Mouse (Mus musculus): ENCODE data around the gene Glis2. TPM values are rescaled to one million over a fixed set of nuclear protein-coding genes. Genes with fewer than 3 reads are reported as not detected.

Gene Glis2
- polyA plus RNA-seq, 1 experiment from 2014 or later = 19.4 TPM

DNA sequence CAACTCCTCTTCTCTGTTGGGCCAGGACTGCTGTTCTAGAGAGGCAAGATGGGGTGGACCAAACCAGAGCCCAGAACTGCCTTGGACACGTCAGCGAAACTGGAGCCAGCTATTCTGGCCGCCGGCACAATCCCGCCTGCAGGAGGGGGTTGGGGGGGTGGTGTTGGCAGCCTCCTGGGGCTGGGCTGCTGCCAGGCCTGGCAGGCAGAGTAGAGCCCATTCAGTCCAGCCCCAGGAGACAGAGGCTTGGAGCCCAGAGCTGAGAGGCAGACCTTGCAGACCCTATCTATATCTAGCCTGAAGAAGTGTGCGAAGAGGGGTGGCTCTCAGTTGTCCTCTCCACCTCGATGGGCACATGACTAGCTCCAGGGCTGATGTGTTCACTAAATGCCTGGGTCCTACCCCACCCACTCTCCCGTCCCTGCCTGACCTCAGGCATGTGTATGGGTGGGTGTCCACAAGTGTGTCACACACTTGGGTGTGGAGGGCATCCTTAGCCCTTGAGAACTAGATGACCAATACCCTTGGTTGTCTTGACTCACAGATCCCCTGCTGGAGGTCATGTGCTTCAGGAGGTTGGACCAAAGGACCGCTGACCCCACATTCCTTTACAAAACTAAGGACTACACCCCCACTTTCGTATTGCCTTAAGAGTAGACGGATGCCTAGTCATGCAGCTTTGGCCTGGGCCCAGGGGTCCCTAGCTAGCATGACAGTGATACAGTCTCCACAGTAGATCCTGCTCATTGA, 49.3 kb downstream of the Glis2 start:
- Histone ChIP-seq H3K36me3 (ENCODE audit: poor library complexity, severe bottlenecking) (0 out of 2 replicates have a peak, but pooled peaks cover 7% of the 10 kb centered on the region), H3K27me3 (no peaks in the 10 kb centered on the region), H3K27ac (no peak overlapping the region), H3K9ac (0 out of 2 replicates have a peak overlapping the region, but pooled peaks have one; percentile 7), H3K4me1 (peaks cover 53% of the 10 kb centered on the region), H3K9me3 (replicated peaks) (no peaks in the 10 kb centered on the region), H3K4me2 (peak overlapping the region; percentile 4; the same call in 1 of the 2 replicates), H3K4me3 (no peak overlapping the region)
- ATAC-seq = peak; percentile 75
- WGBS = 57% methylated on average over 11 of the region's 11 CpGs

DNA sequence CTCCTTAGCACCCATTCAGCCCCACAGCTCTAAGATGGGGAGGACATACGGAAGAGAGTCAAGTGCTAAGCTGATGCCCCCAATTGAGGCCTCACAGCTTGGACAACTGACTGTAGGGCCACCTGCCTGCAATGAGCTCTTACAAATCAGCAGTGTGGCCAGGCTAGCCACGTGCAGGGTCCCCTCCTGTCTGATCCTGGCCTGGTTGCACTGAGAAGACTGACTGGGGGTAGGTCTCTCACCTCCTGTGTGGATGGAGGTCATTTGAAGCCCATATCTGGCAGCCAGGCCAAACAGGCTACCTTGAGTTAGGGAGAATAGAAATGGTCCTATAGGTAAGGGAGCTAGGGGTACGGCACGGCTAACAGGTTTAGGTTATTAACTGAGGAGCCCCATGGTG, 51.4 kb downstream of the Glis2 start:
- Histone ChIP-seq H3K9me3 (replicated peaks) (no peaks in the 10 kb centered on the region), H3K36me3 (ENCODE audit: poor library complexity, severe bottlenecking) (peaks cover 16% of the 10 kb centered on the region; the same call in 1 of the 2 replicates), H3K4me1 (peaks cover 37% of the 10 kb centered on the region), H3K4me3 (no peak overlapping the region), H3K9ac (no peak overlapping the region), H3K27ac (no peak overlapping the region), H3K4me2 (no peak overlapping the region), H3K27me3 (no peaks in the 10 kb centered on the region)
- no peak for ATAC-seq
- WGBS = 83% methylated on average over 4 of the region's 4 CpGs

DNA sequence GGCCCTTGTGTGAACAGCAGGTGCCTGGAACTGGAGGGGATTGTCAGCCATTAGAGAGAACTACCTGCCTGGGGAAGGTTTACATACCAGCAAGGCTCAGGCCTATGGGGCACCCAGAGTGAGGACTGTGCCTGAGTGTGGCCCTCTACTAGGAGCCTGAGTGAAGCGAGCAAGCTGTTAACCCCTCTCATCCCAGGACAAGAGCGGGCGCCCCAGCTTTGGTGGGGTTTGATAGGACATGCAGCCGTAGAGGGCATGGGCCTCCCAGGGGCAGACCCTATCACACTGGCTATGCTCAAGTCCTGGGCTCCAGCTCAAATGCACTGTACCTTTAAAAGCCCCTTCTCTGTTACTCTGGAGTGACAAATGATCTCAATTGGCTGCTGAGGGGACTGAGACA, 52.3 kb downstream of the Glis2 start:
- Histone ChIP-seq H3K9me3 (replicated peaks) (no peaks in the 10 kb centered on the region), H3K36me3 (ENCODE audit: poor library complexity, severe bottlenecking) (peaks cover 25% of the 10 kb centered on the region; the same call in 1 of the 2 replicates), H3K9ac (no peak overlapping the region), H3K27ac (no peak overlapping the region), H3K4me3 (no peak overlapping the region), H3K27me3 (no peaks in the 10 kb centered on the region), H3K4me2 (no peak overlapping the region), H3K4me1 (peaks cover 33% of the 10 kb centered on the region)
- ATAC-seq = no peak
- WGBS = 76% methylated on average over 4 of the region's 4 CpGs

DNA sequence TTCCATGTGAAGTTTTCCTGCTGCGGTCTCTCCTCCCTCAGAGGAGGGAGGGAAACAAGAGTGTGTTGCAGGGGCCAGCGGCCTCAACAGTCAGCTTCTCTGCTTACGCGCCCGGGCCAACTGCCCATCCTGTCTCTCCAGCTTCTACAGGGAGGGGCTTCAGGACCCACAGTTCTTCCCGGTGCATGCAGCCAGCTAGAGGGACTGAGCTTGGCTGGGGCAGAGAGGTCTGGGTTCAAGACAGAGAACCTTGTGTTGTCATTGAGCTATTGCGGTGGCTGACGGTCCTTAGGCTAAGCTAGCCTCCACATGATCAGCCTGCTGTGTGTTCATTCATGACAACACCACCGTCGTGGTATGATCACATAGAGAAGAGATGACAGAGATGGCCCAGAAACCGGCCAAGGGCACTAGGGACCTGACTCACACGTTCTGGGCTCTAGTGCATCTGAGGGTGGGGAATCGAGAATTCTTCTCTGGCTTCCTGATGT, 53.2 kb downstream of the Glis2 start:
- H3K36me3 ChIP-seq (ENCODE audit: poor library complexity, severe bottlenecking) = peaks cover 33% of the 10 kb centered on the region; the same call in 1 of the 2 replicates
- H3K27ac ChIP-seq = no peak overlapping the region
- peaks cover 29% of the 10 kb centered on the region for H3K4me1 ChIP-seq
- no peaks in the 10 kb centered on the region for H3K9me3 ChIP-seq (replicated peaks)
- 83% methylated on average over 13 of the region's 13 CpGs for WGBS
- no peak overlapping the region for H3K4me2 ChIP-seq
- H3K27me3 ChIP-seq = no peaks in the 10 kb centered on the region
- H3K4me3 ChIP-seq = no peak overlapping the region
- H3K9ac ChIP-seq = peak overlapping the region; percentile 3; the same call in 1 of the 2 replicates
- no peak for ATAC-seq

DNA sequence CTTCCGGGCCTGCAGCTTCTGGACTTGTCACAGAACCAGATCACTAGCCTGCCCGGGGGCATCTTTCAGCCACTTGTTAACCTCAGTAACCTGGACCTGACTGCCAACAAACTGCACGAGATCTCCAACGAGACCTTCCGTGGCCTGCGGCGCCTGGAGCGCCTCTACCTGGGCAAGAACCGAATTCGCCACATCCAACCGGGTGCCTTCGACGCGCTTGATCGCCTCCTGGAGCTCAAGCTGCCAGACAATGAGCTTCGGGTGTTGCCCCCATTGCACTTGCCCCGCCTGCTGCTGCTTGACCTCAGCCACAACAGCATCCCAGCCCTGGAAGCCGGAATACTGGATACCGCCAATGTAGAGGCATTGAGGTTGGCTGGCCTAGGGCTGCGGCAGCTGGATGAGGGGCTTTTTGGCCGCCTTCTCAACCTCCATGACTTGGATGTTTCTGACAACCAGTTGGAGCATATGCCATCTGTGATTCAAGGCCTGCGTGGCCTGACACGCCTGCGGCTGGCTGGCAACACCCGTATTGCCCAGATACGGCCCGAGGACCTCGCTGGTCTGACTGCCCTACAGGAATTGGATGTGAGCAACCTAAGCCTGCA, 54.0 kb downstream of the Glis2 start:
- Histone ChIP-seq H3K9me3 (replicated peaks) (no peaks in the 10 kb centered on the region), H3K9ac (no peak overlapping the region), H3K27me3 (no peaks in the 10 kb centered on the region), H3K4me3 (no peak overlapping the region), H3K4me2 (no peak overlapping the region), H3K36me3 (ENCODE audit: poor library complexity, severe bottlenecking) (peaks cover 33% of the 10 kb centered on the region; the same call in 1 of the 2 replicates), H3K27ac (no peak overlapping the region), H3K4me1 (peaks cover 20% of the 10 kb centered on the region)
- ATAC-seq = no peak
- whole genome bisulfite sequencing = 86% methylated on average over 28 of the region's 28 CpGs

DNA sequence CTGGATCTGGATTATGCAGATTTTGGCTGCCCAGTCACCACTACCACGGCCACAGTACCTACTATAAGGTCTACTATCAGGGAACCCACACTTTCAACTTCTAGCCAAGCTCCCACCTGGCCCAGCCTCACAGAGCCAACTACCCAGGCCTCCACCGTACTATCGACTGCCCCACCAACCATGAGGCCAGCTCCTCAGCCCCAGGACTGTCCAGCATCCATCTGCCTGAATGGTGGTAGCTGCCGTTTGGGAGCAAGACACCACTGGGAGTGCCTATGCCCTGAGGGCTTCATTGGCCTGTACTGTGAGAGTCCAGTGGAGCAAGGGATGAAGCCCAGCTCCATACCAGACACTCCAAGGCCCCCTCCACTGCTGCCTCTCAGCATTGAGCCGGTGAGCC, 54.7 kb downstream of the Glis2 start:
- WGBS = 88% methylated on average over 5 of the region's 5 CpGs
- ATAC-seq = no peak
- no peaks in the 10 kb centered on the region for H3K9me3 ChIP-seq (replicated peaks)
- H3K27me3 ChIP-seq = no peaks in the 10 kb centered on the region
- H3K27ac ChIP-seq = no peak overlapping the region
- no peak overlapping the region for H3K4me3 ChIP-seq
- H3K4me1 ChIP-seq = peaks cover 14% of the 10 kb centered on the region
- H3K9ac ChIP-seq = no peak overlapping the region
- H3K36me3 ChIP-seq (ENCODE audit: poor library complexity, severe bottlenecking) = peaks cover 39% of the 10 kb centered on the region; the same call in 1 of the 2 replicates
- no peak overlapping the region for H3K4me2 ChIP-seq

DNA sequence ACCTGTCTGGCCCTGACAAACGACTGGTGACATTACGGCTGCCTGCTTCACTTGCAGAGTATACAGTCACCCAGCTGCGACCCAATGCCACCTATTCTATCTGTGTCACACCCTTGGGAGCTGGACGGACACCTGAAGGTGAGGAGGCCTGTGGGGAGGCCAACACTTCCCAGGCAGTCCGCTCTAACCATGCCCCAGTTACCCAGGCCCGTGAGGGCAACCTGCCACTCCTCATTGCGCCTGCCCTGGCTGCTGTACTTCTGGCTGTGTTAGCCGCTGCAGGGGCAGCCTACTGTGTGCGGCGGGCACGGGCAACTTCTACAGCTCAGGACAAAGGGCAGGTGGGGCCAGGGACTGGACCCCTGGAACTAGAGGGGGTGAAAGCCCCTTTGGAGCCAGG, 55.2 kb downstream of the Glis2 start:
- no peaks in the 10 kb centered on the region for H3K27me3 ChIP-seq
- H3K4me3 ChIP-seq = no peak overlapping the region
- no peak for ATAC-seq
- no peak overlapping the region for H3K4me2 ChIP-seq
- H3K36me3 ChIP-seq (ENCODE audit: poor library complexity, severe bottlenecking) = peaks cover 43% of the 10 kb centered on the region; the same call in 1 of the 2 replicates
- H3K4me1 ChIP-seq = peaks cover 9% of the 10 kb centered on the region
- H3K27ac ChIP-seq = no peak overlapping the region
- H3K9me3 ChIP-seq (replicated peaks) = no peaks in the 10 kb centered on the region
- WGBS = 93% methylated on average over 11 of the region's 11 CpGs
- H3K9ac ChIP-seq = no peak overlapping the region

DNA sequence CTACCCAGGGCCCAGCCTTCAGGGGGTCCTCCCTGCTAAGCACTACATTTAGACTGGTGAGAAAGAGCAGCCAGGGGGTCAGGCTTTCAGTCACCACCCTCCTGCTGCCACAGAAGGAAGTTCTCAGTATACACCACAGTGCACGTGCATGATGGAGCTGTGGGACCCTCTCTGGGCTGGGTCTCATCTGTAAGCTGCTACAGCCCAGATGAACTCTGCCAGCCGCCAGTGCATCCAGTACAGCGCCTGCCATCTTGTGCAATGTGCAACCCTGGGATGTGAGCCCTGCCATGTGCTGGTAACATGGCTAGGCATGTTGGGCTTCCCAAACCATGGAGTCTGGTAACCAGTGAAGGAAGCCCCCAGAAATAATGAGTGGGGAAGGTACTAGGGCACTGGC, 55.6 kb downstream of the Glis2 start:
- no peak overlapping the region for H3K9ac ChIP-seq

DNA sequence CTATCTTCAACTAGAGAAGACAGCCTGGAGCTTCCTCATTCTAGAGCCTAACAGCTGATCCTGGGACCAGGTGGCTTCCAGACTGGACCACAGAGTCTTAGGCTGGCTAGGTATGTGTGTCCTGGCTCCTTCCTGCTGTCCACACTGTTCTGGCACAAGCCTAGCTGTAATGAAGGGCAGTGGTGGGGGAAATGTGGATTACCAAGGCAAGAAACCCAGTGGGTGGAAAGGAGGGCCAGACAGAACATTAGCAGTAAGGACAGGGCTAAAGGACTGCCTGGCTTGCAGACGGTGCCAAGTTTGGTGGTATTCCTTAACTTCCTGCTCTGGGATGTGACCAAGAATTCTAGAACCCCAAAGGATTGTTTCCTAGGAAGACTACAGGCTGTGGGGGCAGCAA, 56.6 kb downstream of the Glis2 start:
- Histone ChIP-seq H3K27me3 (no peaks in the 10 kb centered on the region), H3K9me3 (replicated peaks) (no peaks in the 10 kb centered on the region), H3K9ac (no peak overlapping the region), H3K4me3 (no peak overlapping the region), H3K4me2 (no peak overlapping the region), H3K4me1 (peaks cover 15% of the 10 kb centered on the region), H3K27ac (no peak overlapping the region; the same call in 1 of the 2 replicates), H3K36me3 (ENCODE audit: poor library complexity, severe bottlenecking) (peaks cover 52% of the 10 kb centered on the region; the same call in 1 of the 2 replicates)
- 86% methylated on average over 1 of the region's 1 CpGs for WGBS
- ATAC-seq = no peak

More for the DNA sequence above, 55.6 kb downstream of the Glis2 start:
- no peak for ATAC-seq
- Histone ChIP-seq H3K36me3 (ENCODE audit: poor library complexity, severe bottlenecking) (peaks cover 46% of the 10 kb centered on the region; the same call in 1 of the 2 replicates), H3K4me3 (no peak overlapping the region), H3K4me1 (peaks cover 8% of the 10 kb centered on the region), H3K4me2 (no peak overlapping the region), H3K9me3 (replicated peaks) (no peaks in the 10 kb centered on the region), H3K27me3 (no peaks in the 10 kb centered on the region), H3K27ac (no peak overlapping the region)
- 86% methylated on average over 3 of the region's 3 CpGs for WGBS

DNA sequence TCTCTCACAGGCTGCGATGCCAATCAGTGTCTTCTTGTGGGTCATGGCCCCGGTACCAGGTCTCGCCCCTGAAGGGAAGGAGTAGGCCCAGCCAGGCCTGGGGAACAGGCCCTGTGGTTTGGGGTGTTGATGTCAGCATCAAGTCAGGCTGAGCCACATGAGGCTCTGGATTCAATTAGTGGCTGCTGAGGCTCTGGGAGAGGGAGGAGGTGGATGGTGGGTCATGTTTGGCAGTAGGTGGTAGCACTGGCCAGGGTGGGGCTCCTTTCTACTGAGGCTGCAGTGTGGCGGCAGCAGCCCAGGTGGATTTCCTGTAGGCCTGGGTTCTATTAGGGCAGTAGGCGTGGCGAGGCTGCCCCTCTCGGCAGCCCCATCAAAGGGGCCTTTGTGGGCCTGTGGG, 57.1 kb downstream of the Glis2 start:
- 66% methylated on average over 7 of the region's 7 CpGs for WGBS
- Histone ChIP-seq H3K36me3 (ENCODE audit: poor library complexity, severe bottlenecking) (peaks cover 52% of the 10 kb centered on the region; the same call in 1 of the 2 replicates), H3K4me1 (peaks cover 21% of the 10 kb centered on the region), H3K9ac (no peak overlapping the region; the same call in 1 of the 2 replicates), H3K27me3 (no peaks in the 10 kb centered on the region), H3K27ac (no peak overlapping the region), H3K4me2 (no peak overlapping the region), H3K9me3 (replicated peaks) (no peaks in the 10 kb centered on the region), H3K4me3 (no peak overlapping the region)
- no peak for ATAC-seq

DNA sequence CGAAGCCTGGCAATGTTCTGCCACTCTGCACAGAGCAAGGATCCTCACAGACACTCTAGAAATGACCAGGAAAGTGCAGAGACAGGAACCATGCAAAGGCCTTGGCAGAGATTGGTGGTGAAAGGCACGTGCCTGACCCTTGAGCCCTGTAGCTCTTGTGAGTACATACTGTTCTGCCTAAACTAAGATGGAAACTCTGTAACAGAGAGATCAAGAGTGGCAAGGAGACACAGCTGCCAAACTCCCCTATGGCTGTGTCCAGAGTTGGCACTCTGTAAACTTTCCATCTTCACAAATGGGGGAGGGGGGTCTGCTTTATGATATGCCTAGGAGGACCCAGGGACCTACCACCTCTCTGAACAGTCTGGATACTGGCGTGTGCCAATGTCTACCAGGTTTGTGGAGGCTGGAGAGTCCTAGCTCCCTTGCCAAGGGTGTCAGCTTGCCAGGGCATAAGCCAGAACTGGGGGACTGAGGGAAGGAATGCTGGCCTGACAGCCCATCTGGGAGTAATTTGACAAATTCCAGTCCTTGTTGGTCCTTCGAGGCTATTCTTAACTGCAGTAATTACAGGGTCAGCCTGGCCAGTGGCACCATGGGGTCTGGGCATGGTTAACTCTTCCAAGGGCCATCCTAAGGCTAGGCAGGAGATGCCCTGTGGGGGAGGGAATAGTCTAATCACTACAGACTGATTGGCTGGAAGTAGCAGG, 58.3 kb downstream of the Glis2 start:
- Histone ChIP-seq H3K4me3 (no peak overlapping the region), H3K9me3 (replicated peaks) (no peaks in the 10 kb centered on the region), H3K36me3 (ENCODE audit: poor library complexity, severe bottlenecking) (peaks cover 52% of the 10 kb centered on the region; the same call in 1 of the 2 replicates), H3K4me2 (no peak overlapping the region), H3K27ac (no peak overlapping the region), H3K4me1 (peaks cover 22% of the 10 kb centered on the region), H3K9ac (no peak overlapping the region), H3K27me3 (no peaks in the 10 kb centered on the region)
- no peak for ATAC-seq
- 86% methylated on average over 4 of the region's 4 CpGs for WGBS

DNA sequence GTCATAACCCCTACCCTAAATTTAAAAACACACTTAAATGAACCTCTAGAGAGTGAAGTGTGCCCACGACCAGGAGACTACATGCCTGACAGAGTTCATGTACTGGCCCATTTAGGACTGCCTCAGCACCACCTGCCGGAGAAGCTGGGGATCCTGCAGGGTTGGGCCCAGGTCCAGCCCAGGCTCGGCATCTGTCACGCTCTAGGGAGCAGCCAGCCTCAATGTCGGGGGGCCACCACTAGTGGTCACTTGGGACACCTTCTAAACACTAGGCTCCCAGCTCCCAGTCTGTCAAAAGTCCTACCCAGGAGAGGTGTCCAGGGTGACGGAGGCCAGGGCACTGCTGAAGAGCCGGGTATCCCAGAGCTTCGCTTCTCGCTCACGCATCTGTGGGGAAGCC, 60.2 kb downstream of the Glis2 start:
- Histone ChIP-seq H3K9me3 (replicated peaks) (no peaks in the 10 kb centered on the region), H3K4me3 (no peak overlapping the region), H3K27me3 (no peaks in the 10 kb centered on the region), H3K36me3 (ENCODE audit: poor library complexity, severe bottlenecking) (peaks cover 38% of the 10 kb centered on the region; the same call in 1 of the 2 replicates), H3K4me1 (peaks cover 33% of the 10 kb centered on the region), H3K27ac (no peak overlapping the region), H3K9ac (no peak overlapping the region), H3K4me2 (no peak overlapping the region)
- ATAC-seq = no peak
- 86% methylated on average over 10 of the region's 10 CpGs for WGBS

All from forebrain, embryonic 13.5 days (tissue).